Mouse (Mus musculus) heart, postnatal 0 days (tissue): Measurements from ENCODE around the gene Ttn. TPM values are rescaled to one million over a fixed set of nuclear protein-coding genes. Genes with fewer than 3 reads are reported as not detected.
A peak's percentile ranks its signal among the peaks of the same experiment; 100 is the strongest.

ENCODE experiments used
- ATAC-seq: fragments of 200-750 bp; cut with Nextera tagmentation; 2 replicates; pipeline ENCODE4 v1.8.0; 2017; ENCODE audit warnings: low read depth, moderate number of reproducible peaks, moderate library complexity; ENCODE audit not compliant: insufficient read depth
- DNase-seq: peaks from one replicate; pipeline ENCODE4 v3.0.0-alpha.2; 2016; ENCODE audit warnings: low spot score
- H3K27ac ChIP-seq: fragments of 300-500 bp; sonication (generic); 2 replicates; pipeline ENCODE4 v1.5.1; 2014; ENCODE audit warnings: low read depth, mild to moderate bottlenecking
- H3K27me3 ChIP-seq: fragments of 300-500 bp; sonication (generic); 2 replicates; pipeline ENCODE4 v1.6.1; 2014; ENCODE audit warnings: low read length, mixed read lengths; ENCODE audit not compliant: control insufficient read depth, insufficient read depth
- H3K36me3 ChIP-seq: fragments of 300-500 bp; sonication (generic); replicated peaks from 2 replicates; pipeline ENCODE4 v1.6.1; 2014; ENCODE audit warnings: low read length, mixed read lengths; ENCODE audit not compliant: control insufficient read depth, insufficient read depth
- H3K4me1 ChIP-seq: fragments of 300-500 bp; sonication (generic); 2 replicates; pipeline ENCODE4 v1.6.1; 2014; ENCODE audit warnings: antibody characterized with exemption; ENCODE audit not compliant: control insufficient read depth, insufficient read depth
- H3K4me2 ChIP-seq: fragments of 300-500 bp; sonication (generic); 2 replicates; pipeline ENCODE4 v1.6.1; 2014; ENCODE audit warnings: low read depth, mild to moderate bottlenecking, low read length, moderate library complexity
- H3K4me3 ChIP-seq: fragments of 300-500 bp; sonication (generic); 2 replicates; pipeline ENCODE4 v1.5.1; 2014; ENCODE audit warnings: low read depth, low read length
- H3K9ac ChIP-seq: fragments of 300-500 bp; sonication (generic); replicated peaks from 2 replicates; pipeline ENCODE4 v1.6.1; 2014; ENCODE audit warnings: low read depth, low read length, mixed read lengths
- H3K9me3 ChIP-seq: fragments of 300-500 bp; sonication (generic); replicated peaks from 2 replicates; pipeline ENCODE4 v1.6.1; 2016; ENCODE audit warnings: low read length; ENCODE audit not compliant: control insufficient read depth
- CTCF ChIP-seq: IDR thresholded peaks from 2 replicates; pipeline ENCODE4 v1.5.1; 2016; ENCODE audit warnings: antibody characterized with exemption, control low read depth, low read depth
- EP300 ChIP-seq: IDR thresholded peaks from 2 replicates; pipeline ENCODE4 v1.6.1; 2016; ENCODE audit warnings: antibody characterized with exemption, low read depth
- WGBS: fragments of 180-500 bp; shearing (Covaris S2); extraction: QIAGEN DNeasy Blood & Tissue Kit; methylation state at CpG from one replicate; pipeline ENCODE4 v1.1.7; 2014; 5-methylcytosine and 5-hydroxymethylcytosine counted together
- polyA plus RNA-seq: library from polyadenylated mRNA; unstranded; fragments of >200 nt; fragmentation: Nextera tagmentation; extraction: Ambion mirVana; gene quantifications from 2 replicates; pipeline ENCODE4 v1.2.1, GENCODE M21; 2015
- total RNA-seq: library from RNA; depleted of rRNA; stranded (reverse); fragments of >200 nt; gene quantifications from 2 replicates; pipeline ENCODE4 v1.2.3, GENCODE M21; 2014; ENCODE audit warnings: low replicate concordance

Gene Ttn
- total and polyA plus RNA-seq, 2 experiments from 2014 or later, result 700 to 959 TPM

- TF ChIP-seq CTCF (no peak), EP300 (no peak)
- 77% methylated on average over 24 of the region's 24 CpGs for WGBS
- Histone ChIP-seq H3K27me3 (no peaks in the 10 kb centered on the region), H3K4me3 (no peak overlapping the region), H3K9ac (no peak overlapping the region), H3K9me3 (no peaks in the 10 kb centered on the region), H3K4me1 (no peaks in the 10 kb centered on the region), H3K27ac (no peak overlapping the region), H3K4me2 (no peak overlapping the region), H3K36me3 (peaks cover 87% of the 10 kb centered on the region)
- DNase-seq (no peak), ATAC-seq (no peak)
Measured at GRCm38 (mm10) chr2:76901476-76902086, 80.8 kb downstream of the Ttn start.

GRCm38 (mm10) chr2:76899886-76900285, 82.5 kb downstream of the Ttn start:
- no peak for TF ChIP-seq EP300
- no peak for TF ChIP-seq CTCF
- DNase-seq (no peak), ATAC-seq (no peak)
- no peaks in the 10 kb centered on the region for H3K9me3 ChIP-seq
- H3K27ac ChIP-seq, result peak overlapping the region; percentile 64; the same call in 1 of the 2 replicates
- H3K36me3 ChIP-seq, result peaks cover 90% of the 10 kb centered on the region
- no peak overlapping the region for H3K4me3 ChIP-seq
- WGBS, result 83% methylated on average over 11 of the region's 11 CpGs
- H3K4me1 ChIP-seq, result no peaks in the 10 kb centered on the region
- no peak overlapping the region for H3K9ac ChIP-seq
- H3K4me2 ChIP-seq, result no peak overlapping the region
- H3K27me3 ChIP-seq, result no peaks in the 10 kb centered on the region

DNA sequence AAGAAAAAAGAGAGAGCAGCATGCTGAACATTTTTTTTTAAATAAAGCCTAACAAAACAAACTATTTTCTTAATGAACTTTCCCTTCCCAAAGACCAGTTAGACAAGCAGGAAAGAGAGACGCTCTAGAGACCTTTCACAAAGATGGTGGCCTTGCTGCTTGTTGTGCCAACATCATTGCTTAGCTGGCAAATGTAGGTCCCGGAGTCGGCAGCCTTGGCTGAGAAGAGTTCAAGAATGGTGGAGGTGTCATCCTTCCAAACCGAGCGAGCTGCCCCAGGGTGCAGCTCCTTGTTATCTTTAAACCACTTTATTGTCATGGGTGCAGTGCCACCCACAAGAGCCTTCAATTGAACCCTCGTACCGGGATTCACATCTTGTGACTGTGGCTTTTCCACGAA, 85.4 kb downstream of the Ttn start:
- H3K36me3 ChIP-seq, result peaks cover 90% of the 10 kb centered on the region
- 79% methylated on average over 8 of the region's 8 CpGs for WGBS

DNA sequence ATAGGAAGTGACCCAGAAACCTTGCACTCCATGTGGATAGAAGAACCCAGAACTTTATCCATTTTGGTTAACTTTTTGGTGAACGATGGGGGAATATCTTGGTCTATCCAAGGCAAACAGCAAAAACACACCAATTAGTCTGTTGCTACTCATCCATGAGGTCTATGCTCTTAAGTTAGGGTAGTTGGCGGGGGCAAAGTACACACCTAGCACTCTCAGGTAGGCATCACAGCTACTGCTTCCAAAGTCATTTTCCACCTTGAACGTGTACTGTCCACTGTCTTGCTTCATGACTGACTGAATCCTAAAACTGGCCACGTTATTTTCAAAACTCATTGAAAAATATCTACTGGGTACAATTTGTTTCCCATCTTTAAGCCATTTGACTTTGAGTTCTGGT, 87.0 kb downstream of the Ttn start:
- 86% methylated on average over 4 of the region's 4 CpGs for WGBS

More for the DNA sequence above, 85.4 kb downstream of the Ttn start:
- Histone ChIP-seq H3K27ac (no peak overlapping the region), H3K9me3 (no peaks in the 10 kb centered on the region), H3K4me1 (no peaks in the 10 kb centered on the region), H3K9ac (no peak overlapping the region), H3K27me3 (no peaks in the 10 kb centered on the region), H3K4me2 (no peak overlapping the region), H3K4me3 (no peak overlapping the region)
- TF ChIP-seq EP300, result no peak
- TF ChIP-seq CTCF, result no peak
- ATAC-seq, result no peak
- DNase-seq, result no peak

GRCm38 (mm10) chr2:76888721-76889120, 93.6 kb downstream of the Ttn start:
- H3K36me3 ChIP-seq, result peaks cover 88% of the 10 kb centered on the region
- H3K4me3 ChIP-seq, result no peak overlapping the region
- H3K4me2 ChIP-seq, result no peak overlapping the region
- no peaks in the 10 kb centered on the region for H3K9me3 ChIP-seq
- no peaks in the 10 kb centered on the region for H3K4me1 ChIP-seq
- peak; percentile 15; the same call in 1 of the 2 replicates for ATAC-seq
- H3K27me3 ChIP-seq, result no peaks in the 10 kb centered on the region
- no peak overlapping the region for H3K9ac ChIP-seq
- no peak for DNase-seq
- 55% methylated on average over 7 of the region's 7 CpGs for WGBS
- peak overlapping the region; percentile 18; the same call in 1 of the 2 replicates for H3K27ac ChIP-seq
- TF ChIP-seq EP300 (no peak), CTCF (no peak)

More for the DNA sequence above, 87.0 kb downstream of the Ttn start:
- H3K9ac ChIP-seq, result no peak overlapping the region
- H3K4me3 ChIP-seq, result no peak overlapping the region
- no peaks in the 10 kb centered on the region for H3K4me1 ChIP-seq
- DNase-seq (no peak), ATAC-seq (no peak)
- H3K4me2 ChIP-seq, result no peak overlapping the region
- TF ChIP-seq CTCF (no peak), EP300 (no peak)
- no peaks in the 10 kb centered on the region for H3K9me3 ChIP-seq
- no peak overlapping the region for H3K27ac ChIP-seq
- no peaks in the 10 kb centered on the region for H3K27me3 ChIP-seq
- H3K36me3 ChIP-seq, result peaks cover 89% of the 10 kb centered on the region

- Histone ChIP-seq H3K27me3 (no peaks in the 10 kb centered on the region), H3K9me3 (no peaks in the 10 kb centered on the region), H3K4me1 (no peaks in the 10 kb centered on the region), H3K27ac (peak overlapping the region; percentile 36; the same call in 1 of the 2 replicates), H3K9ac (no peak overlapping the region), H3K36me3 (peaks cover 92% of the 10 kb centered on the region), H3K4me2 (no peak overlapping the region), H3K4me3 (no peak overlapping the region)
- whole genome bisulfite sequencing, result 35% methylated on average over 13 of the region's 13 CpGs
- no peak for TF ChIP-seq CTCF
- TF ChIP-seq EP300, result no peak
- no peak for DNase-seq
- ATAC-seq, result peak; percentile 18; the same call in 1 of the 2 replicates
Measured at GRCm38 (mm10) chr2:76885855-76886254, 96.5 kb downstream of the Ttn start.
